Mouse (Mus musculus): Measurements from ENCODE around the gene Sec22c.

Gene Sec22c

GRCm38 (mm10) chr9:121704646-121705625 lies at the start of gene Sec22c:
Gene Sec22c, minus strand, starts transcription at chr9:121705490.
- peak; percentile 95 for DNase-seq (ENCODE audit: low read depth)

- DNase-seq (ENCODE audit: low read depth): no peak
These were observed 49.3 kb upstream of the Sec22c start for GRCm38 (mm10) chr9:121754624-121755023.

DNA sequence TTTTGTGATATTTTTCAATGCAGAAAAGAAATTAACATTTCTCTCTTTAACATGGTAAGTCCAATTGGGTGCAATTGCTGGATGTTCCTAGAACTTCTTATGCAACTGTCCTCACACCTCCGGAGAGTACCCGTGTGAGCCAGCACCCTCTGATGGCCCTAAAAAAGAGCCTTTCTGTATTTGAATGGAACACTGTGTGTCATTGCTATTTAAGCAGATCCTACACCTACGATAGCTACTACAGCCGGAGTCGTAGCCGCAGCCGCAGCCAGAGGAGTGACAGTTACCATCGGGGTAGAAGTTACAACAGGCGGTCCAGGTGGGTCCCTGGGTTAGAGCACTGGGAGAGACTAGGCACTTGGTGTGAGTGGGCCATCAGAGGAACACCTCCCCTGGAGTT lies 47.5 kb upstream of the Sec22c start:
- no peak for DNase-seq (ENCODE audit: low read depth)

- peak; percentile 21 for DNase-seq (ENCODE audit: low read depth)
These were observed 38.8 kb upstream of the Sec22c start for GRCm38 (mm10) chr9:121744051-121744450.

DNA sequence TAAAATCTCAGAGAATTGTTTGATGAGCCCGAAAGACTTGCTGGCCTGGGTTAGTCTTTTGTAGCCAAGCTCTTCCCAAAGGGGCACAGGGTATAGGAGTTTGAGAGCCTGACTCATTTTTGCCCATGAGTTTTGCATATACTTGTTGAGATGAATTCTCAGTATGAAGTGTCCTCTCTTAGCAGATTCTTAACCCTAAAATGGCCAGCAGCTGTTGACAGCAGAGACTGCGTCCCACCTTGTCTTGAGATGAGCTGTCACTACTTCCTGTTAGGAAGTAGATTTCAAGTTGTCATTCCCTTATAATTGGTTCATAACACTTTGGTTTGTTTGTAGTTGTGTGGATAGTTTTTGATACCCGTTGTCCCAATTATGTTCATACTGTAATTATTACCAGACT lies 35.9 kb upstream of the Sec22c start:
- DNase-seq (ENCODE audit: low read depth): no peak

GRCm38 (mm10) chr9:121740490-121740889 lies 35.2 kb upstream of the Sec22c start:
- no peak for DNase-seq (ENCODE audit: low read depth)

- DNase-seq (ENCODE audit: low read depth): peak; percentile 72
These were observed 14.3 kb upstream of the Sec22c start for GRCm38 (mm10) chr9:121719347-121720331.

- peak; percentile 99 for DNase-seq (ENCODE audit: low read depth)
These were observed 13.6 kb upstream of the Sec22c start, which contains the start of gene Nktr for GRCm38 (mm10) chr9:121718792-121719318. Gene Nktr, plus strand, starts transcription at chr9:121719169.

DNA sequence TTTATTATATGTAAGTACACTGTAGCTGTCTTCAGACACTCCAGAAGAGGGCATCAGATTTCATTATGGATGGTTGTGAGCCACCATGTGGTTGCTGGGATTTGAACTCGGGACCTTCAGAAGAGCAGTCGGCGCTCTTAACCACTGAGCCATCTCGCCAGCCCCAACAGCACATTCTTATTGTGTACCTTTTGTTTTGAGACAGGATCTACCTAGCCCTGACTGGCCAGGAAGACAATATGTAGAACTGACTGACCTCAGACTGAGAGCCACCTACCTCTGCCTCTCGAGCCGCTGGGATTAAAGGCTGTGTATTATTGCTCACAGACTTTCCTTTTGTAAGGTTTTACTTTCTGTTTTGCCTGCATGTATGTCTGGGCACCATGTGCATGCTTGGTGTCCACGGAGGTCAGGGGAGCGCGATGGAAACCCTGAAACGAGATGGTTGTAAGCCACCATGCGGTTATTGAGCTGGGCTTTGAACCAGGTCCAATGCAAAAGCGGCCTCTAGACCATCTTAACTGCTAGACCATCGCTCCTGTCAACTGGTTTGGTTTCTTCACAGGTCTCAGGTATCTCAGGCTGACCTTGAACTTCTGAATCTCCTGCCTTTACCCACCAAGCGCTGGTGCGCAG lies 12.9 kb upstream of the Sec22c start:
- peak; percentile 55 for DNase-seq (ENCODE audit: low read depth)

GRCm38 (mm10) chr9:121717048-121717447 lies 11.8 kb upstream of the Sec22c start:
- no peak for DNase-seq (ENCODE audit: low read depth)

DNA sequence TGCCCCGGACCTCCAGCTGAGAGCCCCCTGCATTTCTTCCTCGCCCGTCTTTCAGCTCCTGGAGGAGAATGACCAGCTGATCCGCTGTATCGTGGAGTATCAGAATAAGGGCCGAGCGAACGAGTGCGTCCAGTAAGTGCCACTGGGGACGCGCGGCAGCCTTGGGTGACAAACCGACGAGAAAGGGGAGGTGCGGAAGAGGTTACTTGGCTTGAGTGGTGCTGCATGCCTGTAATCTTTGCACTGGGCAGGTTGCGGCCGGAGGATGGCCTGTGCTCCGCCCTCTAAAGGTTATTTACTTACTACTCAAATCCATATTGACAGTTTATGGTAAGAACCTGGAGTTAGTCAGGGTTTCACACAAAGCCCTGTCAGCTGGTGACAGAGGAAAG lies 5.3 kb upstream of the Sec22c start:
- DNase-seq (ENCODE audit: low read depth): peak; percentile 66

DNA sequence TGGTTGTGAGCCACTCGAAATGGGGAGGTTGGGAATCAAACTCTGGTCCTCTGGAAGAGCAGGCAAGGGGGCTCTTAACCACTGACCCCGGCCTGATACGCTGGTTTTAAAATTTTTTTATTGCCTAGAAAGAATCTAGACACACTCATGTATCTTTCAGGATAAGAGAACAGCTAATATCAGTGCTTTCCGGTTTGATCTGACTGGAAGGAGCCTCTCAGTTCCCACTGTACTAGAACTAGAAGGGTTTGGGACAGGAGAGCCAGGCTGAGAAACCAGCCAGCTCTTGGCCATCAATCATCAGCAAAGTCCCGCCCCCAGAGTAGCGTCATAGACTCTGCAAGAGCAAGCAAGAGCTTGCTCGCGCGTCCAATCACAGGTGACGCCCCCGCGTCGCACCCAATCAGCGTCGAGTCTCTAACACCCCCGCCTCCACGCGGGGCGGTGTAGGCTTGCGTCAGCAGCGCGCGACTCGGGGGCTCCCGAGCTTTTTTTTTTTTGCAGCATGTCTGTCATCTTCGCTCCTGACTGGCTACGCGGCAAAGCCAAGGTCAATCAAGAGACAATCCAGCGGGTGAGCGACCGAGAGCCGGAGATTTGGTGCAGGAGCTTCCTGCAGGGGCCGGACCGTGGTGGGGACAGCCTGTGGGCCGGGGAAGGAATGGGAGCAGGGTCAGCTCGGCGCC lies 4.8 kb upstream of the Sec22c start, which contains the start of gene Ss18l2:
TSS of gene Ss18l2 (plus strand) at position 432 of the 686 bp plus-strand sequence.
- DNase-seq (ENCODE audit: low read depth): peak; percentile 99

DNA sequence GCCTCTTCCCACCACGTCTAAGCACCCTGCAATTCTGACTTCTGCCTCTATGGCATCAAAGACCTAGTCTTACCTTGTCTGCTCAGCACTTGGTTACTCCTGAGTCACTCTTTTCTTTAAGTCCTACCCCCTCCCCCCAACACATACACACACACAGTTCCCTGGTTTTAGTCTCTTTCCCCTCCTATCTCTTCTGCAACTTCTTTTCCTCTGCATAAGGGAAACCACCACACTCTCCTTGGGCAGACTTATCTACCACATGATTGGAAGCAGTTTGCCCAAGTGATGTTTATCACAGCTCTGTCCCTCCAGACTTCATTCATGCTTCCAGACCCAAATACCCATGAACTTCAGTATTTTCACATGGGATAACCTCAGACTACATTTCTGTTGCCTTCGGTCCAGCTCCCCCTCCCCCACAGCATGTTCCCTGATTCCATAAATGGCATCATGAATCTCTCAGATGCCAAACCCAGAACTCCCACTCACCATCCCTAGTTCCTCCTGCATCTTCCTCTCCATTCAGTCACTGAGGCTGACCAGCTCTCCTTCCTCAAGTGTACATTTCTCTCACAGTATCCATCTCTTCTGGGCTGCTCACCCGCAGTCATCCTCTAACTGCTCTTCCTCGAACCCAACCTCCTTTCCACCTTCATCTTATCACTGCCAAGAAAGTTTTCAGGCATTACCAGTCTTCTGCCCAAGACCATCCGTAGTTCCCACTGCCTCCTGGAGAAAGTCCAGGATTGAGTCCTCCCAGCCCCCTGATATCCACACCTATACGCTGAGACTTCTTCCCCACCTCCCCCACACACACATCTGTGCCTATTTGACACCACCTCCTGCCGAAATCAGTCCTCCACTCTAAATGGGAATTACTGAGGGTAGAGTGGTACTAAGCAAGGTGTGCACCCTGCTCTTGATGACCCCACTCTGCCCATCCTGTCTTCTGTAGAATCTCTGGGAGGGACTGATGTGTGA lies 3.5 kb upstream of the Sec22c start:
- DNase-seq (ENCODE audit: low read depth): peak; percentile 93

- peak; percentile 40 for DNase-seq (ENCODE audit: low read depth)
These were observed 2.5 kb upstream of the Sec22c start for GRCm38 (mm10) chr9:121707801-121708200.

DNA sequence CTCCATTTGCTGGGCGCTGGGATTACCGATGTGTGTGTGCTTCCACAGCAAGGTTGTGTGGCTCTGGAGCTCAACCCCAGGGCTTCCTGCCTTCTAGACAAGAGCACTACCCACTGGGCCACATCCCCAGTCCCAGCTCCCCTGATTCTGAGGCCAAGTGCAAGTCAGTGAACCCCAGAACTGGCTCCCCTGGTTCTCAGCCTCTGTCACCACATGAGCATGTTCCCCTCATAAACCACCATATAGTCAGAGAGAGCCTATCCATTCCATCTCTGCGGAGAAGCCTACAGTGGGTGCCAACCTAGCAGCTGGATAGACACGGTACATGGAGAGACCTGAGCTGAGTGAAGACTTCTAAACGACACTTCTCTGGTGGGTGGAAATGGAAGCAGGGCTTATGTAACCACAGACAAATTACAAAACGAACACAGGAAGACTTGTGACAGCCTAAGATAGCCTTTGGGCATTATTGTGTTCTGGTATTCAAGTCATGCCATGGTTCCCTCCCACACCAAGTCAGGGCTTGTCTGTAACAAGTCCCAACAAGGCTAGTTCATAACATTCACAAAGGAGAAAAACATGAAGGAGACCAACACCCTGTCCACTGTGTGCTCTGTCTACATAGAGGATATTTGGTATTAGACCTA lies 862 bp upstream of the Sec22c start:
- DNase-seq (ENCODE audit: low read depth): peak; percentile 77

GRCm38 (mm10) chr9:121704261-121704645 lies 1.0 kb downstream of the Sec22c start:
- no peak for DNase-seq (ENCODE audit: low read depth)

DNA sequence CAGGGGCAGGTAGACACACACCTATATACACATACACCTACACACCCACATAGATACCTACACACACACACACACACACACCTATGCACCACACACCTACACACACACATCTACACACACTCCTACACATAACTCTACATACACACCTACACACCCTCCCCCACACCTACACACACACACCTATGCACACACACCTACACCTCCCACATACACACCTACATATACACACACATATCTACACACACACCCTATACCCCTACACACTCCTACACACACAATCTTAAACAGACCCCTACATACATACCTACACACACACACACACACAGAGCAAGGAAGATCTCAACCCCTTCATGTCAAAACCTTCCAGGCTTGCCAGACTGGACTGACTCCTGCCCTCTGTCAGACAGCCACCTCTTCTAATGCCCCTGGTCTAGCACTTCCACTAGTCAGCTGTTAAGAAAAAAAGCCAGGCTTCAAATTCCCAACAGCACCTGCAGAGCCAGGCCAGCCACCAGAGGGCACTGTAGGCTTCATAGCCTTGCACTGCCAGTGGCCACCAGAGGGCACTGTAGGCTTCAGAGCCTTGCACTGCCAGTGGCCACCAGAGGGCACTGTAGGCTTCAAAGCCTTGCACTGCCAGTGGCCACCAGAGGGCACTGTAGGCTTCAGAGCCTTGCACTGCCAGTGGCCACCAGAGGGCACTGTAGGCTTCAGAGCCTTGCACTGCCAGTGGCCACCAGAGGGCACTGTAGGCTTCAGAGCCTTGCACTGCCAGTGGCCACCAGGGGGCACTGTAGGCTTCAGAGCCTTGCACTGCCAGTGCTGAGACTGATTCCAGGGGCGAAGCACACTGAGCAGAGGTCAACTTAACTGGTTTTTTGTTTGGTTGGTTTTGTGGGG lies 7.9 kb downstream of the Sec22c start:
- DNase-seq (ENCODE audit: low read depth): peak; percentile 64

- no peak for DNase-seq (ENCODE audit: low read depth)
These were observed 8.7 kb downstream of the Sec22c start for GRCm38 (mm10) chr9:121696626-121697025.
